In the genomic region with DNA sequence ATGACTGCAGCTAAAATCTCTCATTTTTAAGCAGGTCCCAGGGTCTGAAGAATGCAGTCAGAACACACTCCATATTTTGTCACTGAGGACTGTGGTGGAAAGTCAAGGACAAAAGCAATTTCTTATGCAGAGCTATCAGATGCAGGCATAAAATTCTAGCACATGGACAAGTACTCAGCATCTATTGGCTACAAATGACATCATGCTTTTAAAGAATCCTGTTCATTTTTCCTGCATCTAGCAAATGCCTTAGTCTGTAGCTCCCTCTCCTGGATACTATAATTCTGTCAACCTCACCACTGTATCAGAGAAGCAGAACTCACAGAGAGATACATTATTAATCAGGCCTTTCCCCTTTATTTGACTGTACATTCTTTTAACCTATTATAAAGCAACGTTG, we compare ENCODE assay signal across 7 mouse cellular contexts.
DNase-seq lines count a peak whose midpoint lies in the region; ATAC-seq and TF ChIP-seq lines count a peak whose summit lies in the region.

No protein-coding gene starts in this region.

- H3K27ac ChIP-seq in embryonic facial prominence, embryonic 14.5 days (replicated peaks; ENCODE audit: low read depth, low read length): no peak overlapping the region
- H3K27ac ChIP-seq in neural tube, embryonic 12.5 days: no peak overlapping the region

- ATAC-seq in embryonic facial prominence, embryonic 14.5 days (ENCODE audit: low read depth): peak; percentile 88
- ATAC-seq in neural tube, embryonic 12.5 days (ENCODE audit: low FRiP score, low read depth): peak; percentile 48; the same call in 1 of the 2 replicates
- no peak for ATAC-seq in erythroblast, adult 5-6 weeks (replicated peaks; ENCODE audit: low FRiP score, poor library complexity, severe bottlenecking)

- H3K4me3 ChIP-seq in embryonic facial prominence, embryonic 14.5 days (ENCODE audit: low read depth, low read length): no peak overlapping the region
- no peak overlapping the region for H3K4me3 ChIP-seq in neural tube, embryonic 12.5 days

- no peaks in the 10 kb centered on the region for H3K27me3 ChIP-seq in embryonic facial prominence, embryonic 14.5 days (replicated peaks; ENCODE audit: control insufficient read depth, insufficient read depth, low read length)
- H3K27me3 ChIP-seq in neural tube, embryonic 12.5 days (replicated peaks): no peaks in the 10 kb centered on the region

- no peak overlapping the region for H3K9ac ChIP-seq in embryonic facial prominence, embryonic 14.5 days (ENCODE audit: low read depth, low read length)
- H3K9ac ChIP-seq in neural tube, embryonic 12.5 days: no peak overlapping the region

- whole genome bisulfite sequencing in embryonic facial prominence, embryonic 14.5 days: 35% methylated on average over 1 of the region's 1 CpGs
- 36% methylated on average over 1 of the region's 1 CpGs for WGBS in neural tube, embryonic 12.5 days

- no peaks in the 10 kb centered on the region for H3K9me3 ChIP-seq in embryonic facial prominence, embryonic 14.5 days (ENCODE audit: control insufficient read depth, low read length)
- no peaks in the 10 kb centered on the region for H3K9me3 ChIP-seq in neural tube, embryonic 12.5 days

- H3K4me1 ChIP-seq in embryonic facial prominence, embryonic 14.5 days (ENCODE audit: control insufficient read depth, insufficient read depth, low read length): no peaks in the 10 kb centered on the region
- no peaks in the 10 kb centered on the region for H3K4me1 ChIP-seq in neural tube, embryonic 12.5 days

- peak; percentile 72 for DNase-seq in right cerebral cortex, adult 18-20 months
- no peak for DNase-seq in right cerebral cortex, postnatal 14 days
- peak; percentile 95 for DNase-seq in brain, embryonic 14.5 days (ENCODE audit: low read depth)
- DNase-seq in embryonic facial prominence, embryonic 14.5 days (ENCODE audit: low spot score): peak; percentile 84
- DNase-seq in layer of hippocampus, adult 11-12 months (ENCODE audit: low spot score): peak; percentile 74

- no peaks in the 10 kb centered on the region for H3K36me3 ChIP-seq in embryonic facial prominence, embryonic 14.5 days (ENCODE audit: control insufficient read depth, insufficient read depth, low read length)
- no peaks in the 10 kb centered on the region for H3K36me3 ChIP-seq in neural tube, embryonic 12.5 days

- no peak overlapping the region for H3K4me2 ChIP-seq in embryonic facial prominence, embryonic 14.5 days (ENCODE audit: low read depth, low read length)
- H3K4me2 ChIP-seq in neural tube, embryonic 12.5 days (replicated peaks): no peak overlapping the region

- TF ChIP-seq POLR2A in brain, embryonic 14.5 days (IDR thresholded peaks at IDR 0.05; ENCODE audit: borderline replicate concordance, extremely low read depth, insufficient read depth, insufficient read length, poor library complexity, severe bottlenecking): no peak

- peak; percentile 33 for TF ChIP-seq CTCF in brain, embryonic 14.5 days (IDR thresholded peaks at IDR 0.05; ENCODE audit: borderline replicate concordance, extremely low read depth, insufficient read depth, insufficient read length)
